Mouse (Mus musculus) thymus, adult 2 months (tissue): ENCODE results near the gene Filip1.

Source experiments
- CTCF ChIP-seq: fragments of 200-500 bp; IDR thresholded peaks from 2 replicates; pipeline ENCODE4 v1.5.1; 2012; ENCODE audit warnings: mild to moderate bottlenecking, control low read depth, low read length, moderate library complexity, borderline replicate concordance; ENCODE audit not compliant: control insufficient read depth, poor library complexity, insufficient read depth; ENCODE audit errors: extremely low read depth
- POLR2A ChIP-seq: fragments of 200-500 bp; IDR thresholded peaks from 2 replicates; pipeline ENCODE4 v1.6.1; 2012; ENCODE audit warnings: mild to moderate bottlenecking, low read length, control low read depth, moderate library complexity; ENCODE audit not compliant: control insufficient read depth, poor library complexity, insufficient read depth; ENCODE audit errors: extremely low read depth

GRCm38 (mm10) chr9:79779354-79779753 is 233.3 kb downstream of the Filip1 start:
- TF ChIP-seq POLR2A (no peak), CTCF (no peak)
